Mouse (Mus musculus) right cerebral cortex, postnatal 4 days (tissue): ENCODE measurements at regions not wholly inside any gene's neighbourhood (a gene's known extent, or its start where the extent isn't known, plus 50 kb on each side); places are given as distances from the start of the nearest gene placed in this dataset.
A peak's percentile ranks its signal among the peaks of the same experiment; 100 is the strongest.

Source experiments
- DNase-seq: peaks from one replicate; pipeline ENCODE4 v3.0.0-alpha.2; 2022

- DNase-seq, result no peak
Observed at GRCm38 (mm10) chr14:100457870-100458726, 173.6 kb upstream of the Klf12 start.

GRCm38 (mm10) chr14:100446130-100446529, 161.7 kb upstream of the Klf12 start:
- no peak for DNase-seq

- no peak for DNase-seq
Observed at GRCm38 (mm10) chr14:100444848-100445247, 160.4 kb upstream of the Klf12 start.

- no peak for DNase-seq
Observed at GRCm38 (mm10) chr14:100444099-100444498, 159.6 kb upstream of the Klf12 start.

- no peak for DNase-seq
Observed at GRCm38 (mm10) chr14:100437552-100437951, 153.1 kb upstream of the Klf12 start.

GRCm38 (mm10) chr14:100429662-100430061, 145.2 kb upstream of the Klf12 start:
- no peak for DNase-seq

GRCm38 (mm10) chr14:100426399-100426798, 141.9 kb upstream of the Klf12 start:
- no peak for DNase-seq

- DNase-seq, result no peak
Observed at GRCm38 (mm10) chr14:100423790-100424189, 139.3 kb upstream of the Klf12 start.

- no peak for DNase-seq
Observed at GRCm38 (mm10) chr14:100421666-100422065, 137.2 kb upstream of the Klf12 start.

- no peak for DNase-seq
Observed at GRCm38 (mm10) chr14:100415099-100415498, 130.6 kb upstream of the Klf12 start.

GRCm38 (mm10) chr14:100412211-100412610, 127.7 kb upstream of the Klf12 start:
- DNase-seq, result no peak

GRCm38 (mm10) chr14:100397191-100397590, 112.7 kb upstream of the Klf12 start:
- DNase-seq, result no peak

- DNase-seq, result no peak
Observed at GRCm38 (mm10) chr14:100375218-100375983, 90.9 kb upstream of the Klf12 start.

- DNase-seq, result peak; percentile 54
Observed at GRCm38 (mm10) chr14:100374494-100375217, 90.2 kb upstream of the Klf12 start.

GRCm38 (mm10) chr14:100366234-100366864, 81.9 kb upstream of the Klf12 start:
- no peak for DNase-seq

- DNase-seq, result no peak
Observed at GRCm38 (mm10) chr14:100362786-100363185, 78.3 kb upstream of the Klf12 start.

GRCm38 (mm10) chr14:100361346-100362029, 77.0 kb upstream of the Klf12 start:
- no peak for DNase-seq

- no peak for DNase-seq
Observed at GRCm38 (mm10) chr14:100359881-100360280, 75.4 kb upstream of the Klf12 start.

GRCm38 (mm10) chr14:100357131-100357530, 72.7 kb upstream of the Klf12 start:
- DNase-seq, result no peak

GRCm38 (mm10) chr14:100353508-100353907, 69.0 kb upstream of the Klf12 start:
- DNase-seq, result no peak

GRCm38 (mm10) chr14:100352961-100353452, 68.5 kb upstream of the Klf12 start:
- no peak for DNase-seq

- DNase-seq, result no peak
Observed at GRCm38 (mm10) chr14:100351004-100351403, 66.5 kb upstream of the Klf12 start.
